Mouse (Mus musculus): ENCODE measurements around the gene Trpm5.

DNA sequence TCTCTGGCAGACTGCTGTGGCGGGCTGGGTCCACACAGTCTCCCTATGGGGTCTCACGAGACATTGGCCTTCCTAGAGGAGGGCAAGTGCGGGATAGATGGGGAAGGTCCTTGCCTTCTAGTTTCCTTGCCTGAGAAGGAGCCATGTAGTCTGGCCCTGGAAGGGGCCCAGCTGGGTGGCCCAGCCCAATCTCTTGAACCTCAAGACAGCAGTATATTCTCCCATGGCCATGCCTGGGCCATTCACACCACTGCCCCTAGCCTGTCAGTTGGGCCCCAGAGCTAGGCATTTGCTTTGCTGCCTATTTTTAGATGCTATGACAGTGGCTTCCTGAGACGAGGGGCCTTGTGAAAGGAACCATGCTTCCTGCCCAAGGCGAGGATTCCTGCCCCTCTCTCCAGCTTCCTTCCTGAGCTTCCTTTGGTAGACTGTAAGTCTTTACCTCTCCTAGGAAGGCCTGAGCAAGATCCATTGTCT lies 36.2 kb downstream of the Trpm5 start:
- no peak for TF ChIP-seq EP300 (IDR thresholded peaks at IDR 0.05; ENCODE audit: low read depth)
- TF ChIP-seq CTCF (IDR thresholded peaks at IDR 0.05; ENCODE audit: low read depth): no peak

All from liver, postnatal 0 days (tissue).